Mouse (Mus musculus): ENCODE measurements around the gene Olfr315. TPM values are rescaled to one million over a fixed set of nuclear protein-coding genes. Genes with fewer than 3 reads are reported as not detected.
A peak's percentile ranks its signal among the peaks of the same experiment; 100 is the strongest.
"Not testable (repeated sequence)": the region's sequence is repeated elsewhere in the genome, so short reads cannot be mapped to it uniquely, and the experiment has no call there.

Olfr315 gene
- polyA plus RNA-seq (2015; fragmentation: Nextera tagmentation; extraction: Ambion mirVana), result not detected in 2 replicates

GRCm38 (mm10) chr11:58772888-58773287 is at the start of gene Olfr315:
TSS of gene Olfr315 (plus strand) at chr11:58773188.
- ATAC-seq (ENCODE audit: low FRiP score, low read depth), result no peak
- Histone ChIP-seq H3K4me3 (no peak within 1 kb of the TSS), H3K27me3 (no peaks in the 10 kb centered on the region), H3K36me3 (no peaks in the 10 kb centered on the region), H3K4me2 (no peak within 1 kb of the TSS), H3K9me3 (no peaks in the 10 kb centered on the region), H3K27ac (replicated peaks) (no peak within 1 kb of the TSS), H3K9ac (no peak within 1 kb of the TSS), H3K4me1 (replicated peaks) (no peaks in the 10 kb centered on the region)

GRCm38 (mm10) chr11:58723914-58724313 is 49.1 kb upstream of the Olfr315 start, which contains the start of gene Olfr318:
TSS of gene Olfr318 (minus strand) at chr11:58724014.
- Histone ChIP-seq H3K9me3 (no peaks in the 10 kb centered on the region), H3K9ac (no peak within 1 kb of the TSS), H3K4me3 (no peak within 1 kb of the TSS), H3K4me1 (replicated peaks) (no peaks in the 10 kb centered on the region), H3K4me2 (no peak within 1 kb of the TSS), H3K27ac (replicated peaks) (no peak within 1 kb of the TSS), H3K27me3 (no peaks in the 10 kb centered on the region), H3K36me3 (no peaks in the 10 kb centered on the region)
- ATAC-seq (ENCODE audit: low FRiP score, low read depth), result no peak

DNA sequence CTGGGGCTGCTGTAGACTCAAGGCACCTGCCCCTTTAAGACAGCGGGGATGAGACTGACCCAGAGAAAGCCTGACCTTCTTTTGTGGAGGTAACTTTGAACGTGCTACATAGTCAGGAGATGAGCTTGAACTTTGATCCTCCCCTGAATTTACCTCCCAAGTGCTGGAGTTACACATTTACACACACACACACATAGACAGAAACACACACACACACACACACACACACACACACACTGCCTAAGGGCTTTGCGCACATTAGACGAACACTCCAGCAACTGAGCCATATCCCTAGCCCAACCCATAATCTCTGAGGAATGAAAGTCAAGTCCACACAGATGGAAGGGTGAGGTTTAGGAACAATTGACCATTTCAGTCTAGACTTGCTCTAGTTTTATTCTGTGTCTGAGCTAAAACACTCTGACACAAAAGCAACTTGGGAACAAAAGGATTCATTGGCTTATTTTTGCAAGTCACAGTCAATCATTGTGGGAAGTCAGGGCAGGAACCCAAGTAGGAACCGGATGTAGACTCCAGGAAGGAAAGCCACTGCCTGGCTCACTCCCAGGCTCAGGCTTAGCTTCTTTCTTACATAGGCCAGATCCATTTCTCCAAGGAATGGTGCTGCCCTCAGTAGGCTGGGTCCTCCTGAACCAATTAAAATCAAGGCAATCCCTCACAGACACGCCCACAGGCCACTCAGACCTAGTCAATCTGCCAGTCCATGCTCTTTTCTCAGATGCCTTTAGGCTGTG is 44.9 kb upstream of the Olfr315 start:
- not testable (repeated sequence) for H3K4me1 ChIP-seq (replicated peaks); H3K4me2 ChIP-seq; H3K27me3 ChIP-seq; H3K9me3 ChIP-seq; H3K36me3 ChIP-seq; ATAC-seq (ENCODE audit: low FRiP score, low read depth); H3K27ac ChIP-seq (replicated peaks); H3K9ac ChIP-seq; H3K4me3 ChIP-seq
- 80% methylated on average over 6 of the region's 6 CpGs for WGBS

DNA sequence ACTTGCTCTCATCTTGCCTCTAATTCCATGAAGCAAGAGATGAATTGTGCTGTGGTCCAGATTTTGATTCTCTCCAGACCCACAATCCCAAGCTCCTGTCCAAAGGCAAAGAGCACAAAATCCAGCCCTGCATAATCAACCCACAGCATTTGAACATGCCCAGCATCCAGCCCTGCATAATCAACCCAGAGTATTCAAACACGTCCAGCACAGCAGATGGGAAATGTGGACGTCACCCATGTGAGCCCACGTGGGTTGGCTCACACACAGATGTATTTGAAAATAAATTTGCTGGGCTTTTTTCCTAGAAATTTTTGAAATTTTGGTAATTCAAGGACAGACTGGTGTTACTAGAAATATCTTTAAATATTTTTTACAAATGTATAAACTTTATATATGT is 39.6 kb upstream of the Olfr315 start:
- no peak overlapping the region for H3K9ac ChIP-seq
- H3K4me3 ChIP-seq, result no peak overlapping the region
- no peak overlapping the region for H3K27ac ChIP-seq (replicated peaks)
- no peaks in the 10 kb centered on the region for H3K27me3 ChIP-seq
- H3K9me3 ChIP-seq, result no peaks in the 10 kb centered on the region
- 42% methylated on average over 3 of the region's 3 CpGs for WGBS
- H3K4me1 ChIP-seq (replicated peaks), result no peaks in the 10 kb centered on the region
- no peak overlapping the region for H3K4me2 ChIP-seq
- ATAC-seq (ENCODE audit: low FRiP score, low read depth), result no peak
- no peaks in the 10 kb centered on the region for H3K36me3 ChIP-seq

DNA sequence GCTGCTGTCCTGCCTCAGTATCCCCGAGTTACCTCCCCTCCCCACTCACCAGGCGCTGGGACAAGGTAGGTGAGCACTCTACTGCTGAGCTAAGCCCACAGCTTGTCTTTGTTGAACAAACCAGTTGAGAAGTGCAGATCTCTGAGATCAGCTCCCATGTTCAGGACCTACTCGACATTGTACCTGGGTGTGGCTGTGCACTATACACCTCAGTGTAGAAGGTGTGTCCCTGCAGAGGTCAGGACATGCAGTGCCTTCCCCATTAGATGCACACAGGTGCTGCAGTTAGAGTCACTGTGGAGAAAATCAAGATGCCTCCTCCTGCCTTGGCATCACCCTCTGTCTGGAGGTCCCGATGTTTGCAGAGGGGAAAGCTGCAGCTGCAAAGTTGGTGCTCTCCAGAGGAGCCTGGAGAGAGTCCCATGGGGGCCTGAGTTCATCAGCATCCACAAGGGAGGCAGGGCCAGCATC is 34.2 kb upstream of the Olfr315 start, which contains the start of gene Olfr317:
Gene Olfr317, minus strand, starts transcription at position 421 of the 471 bp plus-strand sequence.
- Histone ChIP-seq H3K4me3 (no peak within 1 kb of the TSS), H3K27ac (replicated peaks) (no peak within 1 kb of the TSS), H3K4me1 (replicated peaks) (no peaks in the 10 kb centered on the region), H3K9me3 (no peaks in the 10 kb centered on the region), H3K27me3 (no peaks in the 10 kb centered on the region), H3K4me2 (no peak within 1 kb of the TSS), H3K36me3 (no peaks in the 10 kb centered on the region), H3K9ac (no peak within 1 kb of the TSS)
- WGBS, result 87% methylated on average over 4 of the region's 4 CpGs
- ATAC-seq (ENCODE audit: low FRiP score, low read depth), result no peak

DNA sequence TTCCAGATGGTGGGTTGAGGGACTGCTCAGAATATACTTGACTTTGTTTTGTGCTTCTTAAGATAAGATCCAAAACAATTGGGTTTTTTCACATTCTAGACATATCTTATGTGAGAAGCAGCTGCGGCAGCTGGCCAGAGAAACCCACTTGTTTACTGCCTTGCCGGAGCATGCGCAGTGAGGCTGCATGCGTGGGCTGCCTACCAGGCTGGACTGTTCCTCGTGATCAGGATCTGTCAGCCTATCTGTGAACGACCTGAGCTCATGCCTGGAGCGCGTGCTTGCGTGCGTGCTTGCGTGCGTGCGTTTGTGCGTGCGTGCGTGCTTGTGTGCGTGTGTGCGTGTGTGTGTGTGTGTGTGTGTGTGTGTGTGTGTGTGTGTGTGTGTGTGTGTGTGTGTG is 21.9 kb upstream of the Olfr315 start:
- not testable (repeated sequence) for H3K27me3 ChIP-seq; H3K9ac ChIP-seq; H3K9me3 ChIP-seq; ATAC-seq (ENCODE audit: low FRiP score, low read depth); H3K27ac ChIP-seq (replicated peaks); H3K36me3 ChIP-seq; H3K4me3 ChIP-seq; H3K4me2 ChIP-seq; H3K4me1 ChIP-seq (replicated peaks)
- 70% methylated on average over 18 of the region's 18 CpGs for WGBS

- no peak for ATAC-seq (ENCODE audit: low FRiP score, low read depth)
- WGBS, result 91% methylated on average over 2 of the region's 2 CpGs
- no peak within 1 kb of the TSS for H3K9ac ChIP-seq
- H3K4me2 ChIP-seq, result no peak within 1 kb of the TSS
- H3K27ac ChIP-seq (replicated peaks), result no peak within 1 kb of the TSS
- H3K4me1 ChIP-seq (replicated peaks), result no peaks in the 10 kb centered on the region
- no peaks in the 10 kb centered on the region for H3K36me3 ChIP-seq
- H3K27me3 ChIP-seq, result no peaks in the 10 kb centered on the region
- H3K9me3 ChIP-seq, result no peaks in the 10 kb centered on the region
- H3K4me3 ChIP-seq, result no peak within 1 kb of the TSS
Observed at GRCm38 (mm10) chr11:58752434-58752833, 20.6 kb upstream of the Olfr315 start, which contains the start of gene Olfr316. TSS of gene Olfr316 (plus strand) at chr11:58752734.

DNA sequence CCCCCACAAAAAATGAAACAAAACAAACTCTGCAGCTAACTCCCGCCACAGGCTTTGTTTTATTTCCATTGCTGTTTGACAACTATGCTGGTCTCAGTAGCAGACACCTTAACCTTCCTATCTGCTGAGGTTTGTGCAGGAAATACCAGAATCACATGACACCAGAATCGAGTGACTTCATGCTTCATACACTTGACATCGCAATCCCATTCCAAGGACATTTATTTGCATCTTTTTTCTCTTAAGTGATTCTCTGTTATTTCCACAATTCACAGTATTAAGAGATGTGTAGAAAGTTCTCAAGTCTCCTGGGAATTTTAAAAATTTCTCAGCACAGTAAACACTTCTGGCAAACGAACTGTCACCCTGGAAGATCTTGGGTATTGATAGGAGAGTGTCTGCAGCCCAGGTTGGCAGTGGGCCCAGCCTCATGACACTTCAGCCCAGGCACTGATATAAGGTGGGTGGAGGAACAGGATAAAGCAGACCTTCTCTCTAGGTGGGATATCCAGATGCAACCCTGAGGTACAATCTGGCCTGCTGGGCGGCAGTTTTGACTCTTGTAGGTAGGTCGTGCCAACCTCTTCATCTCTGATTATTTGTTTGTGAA is 9.6 kb downstream of the Olfr315 start, which contains the start of gene Olfr314:
Gene Olfr314, plus strand, starts transcription at position 473 of the 610 bp plus-strand sequence.
- Histone ChIP-seq H3K9me3 (no peaks in the 10 kb centered on the region), H3K36me3 (no peaks in the 10 kb centered on the region), H3K4me1 (replicated peaks) (no peaks in the 10 kb centered on the region), H3K27me3 (no peaks in the 10 kb centered on the region), H3K4me2 (no peak within 1 kb of the TSS), H3K27ac (replicated peaks) (no peak within 1 kb of the TSS), H3K9ac (no peak within 1 kb of the TSS), H3K4me3 (no peak within 1 kb of the TSS)
- WGBS, result 85% methylated on average over 6 of the region's 6 CpGs
- ATAC-seq (ENCODE audit: low FRiP score, low read depth), result no peak

DNA sequence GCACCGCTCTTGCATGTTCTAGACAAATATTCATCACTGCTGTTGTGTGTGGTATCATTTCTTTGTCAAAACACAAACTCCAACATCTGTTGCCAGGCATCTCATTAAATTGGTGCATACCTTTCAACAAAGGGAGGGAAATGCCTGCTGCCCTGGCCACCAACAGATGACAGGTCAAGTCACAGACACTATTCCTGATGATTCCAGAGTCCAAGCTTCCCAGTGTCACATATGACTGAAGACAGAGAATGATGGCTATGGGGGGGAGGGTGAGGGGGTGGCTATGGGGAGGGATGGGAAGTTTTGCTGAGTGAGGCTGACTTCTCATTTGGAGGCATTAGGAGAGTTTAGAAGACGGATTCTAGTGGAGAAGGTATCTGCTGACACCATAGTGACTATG is 11.2 kb downstream of the Olfr315 start:
- 79% methylated on average over 2 of the region's 2 CpGs for WGBS
- H3K9me3 ChIP-seq, result no peaks in the 10 kb centered on the region
- no peak overlapping the region for H3K4me2 ChIP-seq
- no peaks in the 10 kb centered on the region for H3K4me1 ChIP-seq (replicated peaks)
- no peak overlapping the region for H3K27ac ChIP-seq (replicated peaks)
- H3K9ac ChIP-seq, result no peak overlapping the region
- no peaks in the 10 kb centered on the region for H3K27me3 ChIP-seq
- H3K36me3 ChIP-seq, result no peaks in the 10 kb centered on the region
- no peak overlapping the region for H3K4me3 ChIP-seq
- ATAC-seq (ENCODE audit: low FRiP score, low read depth), result no peak

- H3K4me2 ChIP-seq, result no peak overlapping the region
- H3K36me3 ChIP-seq, result no peaks in the 10 kb centered on the region
- no peak for ATAC-seq (ENCODE audit: low FRiP score, low read depth)
- no peaks in the 10 kb centered on the region for H3K9me3 ChIP-seq
- no peak overlapping the region for H3K4me3 ChIP-seq
- 92% methylated on average over 10 of the region's 10 CpGs for WGBS
- no peaks in the 10 kb centered on the region for H3K27me3 ChIP-seq
- no peak overlapping the region for H3K27ac ChIP-seq (replicated peaks)
- H3K4me1 ChIP-seq (replicated peaks), result no peaks in the 10 kb centered on the region
- H3K9ac ChIP-seq, result no peak overlapping the region
Observed at GRCm38 (mm10) chr11:58787651-58788050, 14.7 kb downstream of the Olfr315 start.

GRCm38 (mm10) chr11:58788346-58788745 is 15.4 kb downstream of the Olfr315 start:
- no peak for ATAC-seq (ENCODE audit: low FRiP score, low read depth)
- H3K9me3 ChIP-seq, result no peaks in the 10 kb centered on the region
- no peaks in the 10 kb centered on the region for H3K36me3 ChIP-seq
- H3K27ac ChIP-seq (replicated peaks), result no peak overlapping the region
- no peak overlapping the region for H3K4me3 ChIP-seq
- no peaks in the 10 kb centered on the region for H3K27me3 ChIP-seq
- 85% methylated on average over 8 of the region's 8 CpGs for WGBS
- no peak overlapping the region for H3K9ac ChIP-seq
- no peaks in the 10 kb centered on the region for H3K4me1 ChIP-seq (replicated peaks)
- no peak overlapping the region for H3K4me2 ChIP-seq

DNA sequence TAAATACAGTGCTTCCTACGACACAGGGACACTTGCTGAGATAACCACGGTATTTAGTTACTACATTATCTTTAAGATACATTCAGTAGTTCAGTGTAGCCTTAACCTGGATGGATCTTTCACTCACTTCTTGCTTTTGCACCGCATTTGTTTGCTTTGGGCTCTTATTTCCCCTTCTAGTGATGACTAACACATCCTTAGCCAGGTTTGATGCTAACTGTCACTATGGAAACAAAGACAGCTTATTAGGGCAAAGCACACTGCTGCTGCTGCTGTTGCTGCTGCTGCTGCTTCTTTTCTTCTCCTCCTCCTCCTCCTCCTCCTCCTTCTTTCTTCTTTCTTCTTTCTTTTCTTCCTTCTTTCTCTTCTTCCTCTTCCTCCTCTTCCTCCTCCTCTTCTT is 16.5 kb downstream of the Olfr315 start:
- Histone ChIP-seq H3K4me1 (replicated peaks) (no peaks in the 10 kb centered on the region), H3K27me3 (no peaks in the 10 kb centered on the region), H3K36me3 (no peaks in the 10 kb centered on the region), H3K27ac (replicated peaks) (no peak overlapping the region), H3K4me3 (no peak overlapping the region), H3K4me2 (no peak overlapping the region), H3K9me3 (no peaks in the 10 kb centered on the region), H3K9ac (0 out of 2 replicates have a peak overlapping the region, but pooled peaks have one; percentile 17)
- 24% methylated on average over 3 of the region's 3 CpGs for WGBS
- no peak for ATAC-seq (ENCODE audit: low FRiP score, low read depth)
